Mouse (Mus musculus) cortical plate, adult 2 months (tissue): ENCODE data around the gene Foxa3. TPM values are rescaled to one million over a fixed set of nuclear protein-coding genes. Genes with fewer than 3 reads are reported as not detected.
"Not testable (repeated sequence)": the region's sequence is repeated elsewhere in the genome, so short reads cannot be mapped to it uniquely, and the experiment has no call there.

Source experiments
- H3K27ac ChIP-seq: fragments of 200-500 bp; 2 replicates; pipeline ENCODE4 v1.5.1; 2012; ENCODE audit warnings: low read length, control low read depth, inconsistent platforms; ENCODE audit not compliant: insufficient read depth
- H3K4me1 ChIP-seq: fragments of 200-500 bp; 2 replicates; pipeline ENCODE4 v1.6.1; 2011; ENCODE audit warnings: low read length; ENCODE audit not compliant: control insufficient read depth, insufficient read depth
- H3K4me3 ChIP-seq: fragments of 200-500 bp; 2 replicates; pipeline ENCODE4 v1.5.1; 2011; ENCODE audit warnings: mild to moderate bottlenecking, low read length, control low read depth; ENCODE audit not compliant: insufficient read depth
- CTCF ChIP-seq: fragments of 200-500 bp; IDR thresholded peaks from 2 replicates; pipeline ENCODE4 v1.5.1; 2011; ENCODE audit warnings: mild to moderate bottlenecking, control low read depth, low read length; ENCODE audit not compliant: insufficient read depth; ENCODE audit errors: extremely low read depth
- POLR2A ChIP-seq: fragments of 200-500 bp; IDR thresholded peaks from 2 replicates; pipeline ENCODE4 v1.6.1; 2011; ENCODE audit warnings: mild to moderate bottlenecking, low read length, control low read depth; ENCODE audit not compliant: insufficient read depth; ENCODE audit errors: extremely low read depth
- polyA plus RNA-seq: library from polyadenylated mRNA; depleted of rRNA; stranded (reverse); fragments of >200 nt; gene quantifications from 2 replicates; pipeline ENCODE4 v1.2.3, GENCODE M21; 2012; rRNA removed

Gene Foxa3
- not detected in 2 replicates for polyA plus RNA-seq

- TF ChIP-seq POLR2A (no peak), CTCF (no peak)
- H3K4me1 ChIP-seq = no peaks in the 10 kb centered on the region
- peak within 1 kb of the TSS; percentile 92; the same call in 1 of the 2 replicates for H3K4me3 ChIP-seq
- H3K27ac ChIP-seq = no peak within 1 kb of the TSS
These were observed at the start of gene Foxa3 for GRCm38 (mm10) chr7:19023357-19023814. Gene Foxa3, minus strand, starts transcription at chr7:19023538.

- not testable (repeated sequence) for H3K4me1 ChIP-seq, H3K4me3 ChIP-seq, H3K27ac ChIP-seq
These were observed 47.7 kb upstream of the Foxa3 start for GRCm38 (mm10) chr7:19071024-19071423.

- Histone ChIP-seq H3K27ac (no peak overlapping the region), H3K4me1 (no peaks in the 10 kb centered on the region), H3K4me3 (no peak overlapping the region)
- TF ChIP-seq POLR2A (no peak), CTCF (0 out of 2 replicates have a peak, but pooled peaks have one; percentile 9)
These were observed 46.2 kb upstream of the Foxa3 start for GRCm38 (mm10) chr7:19069500-19069899.

GRCm38 (mm10) chr7:19068707-19069106 lies 45.4 kb upstream of the Foxa3 start:
- TF ChIP-seq CTCF (peak; percentile 76), POLR2A (no peak)
- Histone ChIP-seq H3K4me1 (no peaks in the 10 kb centered on the region), H3K27ac (no peak overlapping the region), H3K4me3 (no peak overlapping the region)

GRCm38 (mm10) chr7:19067935-19068334 lies 44.6 kb upstream of the Foxa3 start:
- no peaks in the 10 kb centered on the region for H3K4me1 ChIP-seq
- H3K27ac ChIP-seq = no peak overlapping the region
- H3K4me3 ChIP-seq = no peak overlapping the region
- TF ChIP-seq CTCF (no peak), POLR2A (no peak)

GRCm38 (mm10) chr7:19067063-19067462 lies 43.7 kb upstream of the Foxa3 start:
- no peaks in the 10 kb centered on the region for H3K4me1 ChIP-seq
- H3K4me3 ChIP-seq = no peak overlapping the region
- no peak for TF ChIP-seq CTCF
- TF ChIP-seq POLR2A = no peak
- H3K27ac ChIP-seq = no peak overlapping the region

- H3K4me3 ChIP-seq = peak overlapping the region; percentile 32; the same call in 1 of the 2 replicates
These were observed 42.6 kb upstream of the Foxa3 start for GRCm38 (mm10) chr7:19065896-19066295.

GRCm38 (mm10) chr7:19057405-19057804 lies 34.1 kb upstream of the Foxa3 start:
- Histone ChIP-seq H3K4me1 (peaks cover 2% of the 10 kb centered on the region), H3K27ac (no peak overlapping the region), H3K4me3 (no peak overlapping the region)
- no peak for TF ChIP-seq POLR2A
- TF ChIP-seq CTCF = no peak

More at GRCm38 (mm10) chr7:19065896-19066295, 42.6 kb upstream of the Foxa3 start:
- TF ChIP-seq POLR2A (no peak), CTCF (no peak)
- no peak overlapping the region for H3K27ac ChIP-seq
- no peaks in the 10 kb centered on the region for H3K4me1 ChIP-seq

GRCm38 (mm10) chr7:19055108-19055507 lies 31.8 kb upstream of the Foxa3 start:
- Histone ChIP-seq H3K27ac (no peak overlapping the region), H3K4me3 (no peak overlapping the region), H3K4me1 (peaks cover 15% of the 10 kb centered on the region)
- TF ChIP-seq POLR2A = no peak
- TF ChIP-seq CTCF = no peak

GRCm38 (mm10) chr7:19054777-19055076 lies 31.4 kb upstream of the Foxa3 start:
- no peak overlapping the region for H3K27ac ChIP-seq
- TF ChIP-seq POLR2A (no peak), CTCF (no peak)
- H3K4me1 ChIP-seq = peaks cover 19% of the 10 kb centered on the region
- H3K4me3 ChIP-seq = no peak overlapping the region
